20 mouse cellular contexts compared by ENCODE assay signal in the genomic region with DNA sequence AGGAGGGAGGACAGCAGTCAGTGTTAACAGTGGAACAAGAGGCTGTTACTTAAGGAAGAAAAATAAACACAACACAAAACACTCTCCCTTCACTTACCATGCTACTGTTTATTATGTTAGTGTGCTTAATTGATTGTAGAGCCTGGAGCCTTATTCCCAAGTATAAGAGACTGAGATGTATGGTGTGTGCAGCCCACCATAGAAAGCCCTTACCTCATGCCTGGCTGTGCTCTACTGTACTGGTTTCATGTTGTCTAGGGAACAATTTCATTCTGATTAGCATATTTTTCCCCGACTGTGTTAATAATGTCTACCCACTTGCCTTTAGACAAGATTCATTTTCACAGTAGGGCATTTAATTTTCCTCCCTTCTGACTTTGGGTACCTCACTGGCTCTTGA.
DNase-seq lines count a peak whose midpoint lies in the region; ATAC-seq and TF ChIP-seq lines count a peak whose summit lies in the region.
"Had no signal": no experiment of that assay in that cellular context is flagged by ENCODE, and none has a peak within 500 bp of the region (broad histone marks: within the 10 kb centered on the region; RNA-seq: fewer than 3 reads in every experiment).

No protein-coding gene starts in this region.

- no peaks in the 10 kb centered on the region for H3K27me3 ChIP-seq in hindbrain, embryonic 13.5 days
- no peaks in the 10 kb centered on the region for H3K27me3 ChIP-seq in hindbrain, embryonic 10.5 days (ENCODE audit: insufficient read depth, poor library complexity, severe bottlenecking)
- H3K27me3 ChIP-seq in small intestine, adult 2 months (ENCODE audit: control insufficient read depth, insufficient read depth, low read length): no peaks in the 10 kb centered on the region
- H3K27me3 ChIP-seq: embryonic facial prominence, embryonic 12.5 days; forebrain, embryonic 13.5 days; heart, embryonic 12.5 days had no signal

- no peak for TF ChIP-seq CTCF in small intestine, adult 2 months (IDR thresholded peaks at IDR 0.05; ENCODE audit: extremely low read depth, insufficient read length, insufficient replicate concordance, low read depth, low read length)

- no peak for TF ChIP-seq POLR2A in small intestine, adult 2 months (IDR thresholded peaks at IDR 0.05; ENCODE audit: low read depth, low read length)

- H3K27ac ChIP-seq in hindbrain, embryonic 13.5 days: no peak overlapping the region
- H3K27ac ChIP-seq in hindbrain, embryonic 10.5 days: no peak overlapping the region
- H3K27ac ChIP-seq in small intestine, adult 2 months (ENCODE audit: insufficient read depth, low read depth, low read length): peak overlapping the region; percentile 59; the same call in 1 of the 2 replicates
- H3K27ac ChIP-seq: embryonic facial prominence, embryonic 12.5 days; forebrain, embryonic 13.5 days; heart, adult 2 months had no signal

- peak; percentile 63; the same call in 1 of the 2 replicates for ATAC-seq in hindbrain, embryonic 13.5 days (ENCODE audit: low FRiP score)
- ATAC-seq: forebrain, embryonic 13.5 days; forebrain, postnatal 0 days had no signal

- no peak for DNase-seq in hindbrain, embryonic 10.5 days (ENCODE audit: low spot score)
- DNase-seq in thymus, postnatal 0 days (ENCODE audit: low spot score): peak; percentile 23
- DNase-seq in thymus, postnatal 25 days: no peak
- DNase-seq in naive thymus-derived CD4-positive, alpha-beta T cell, adult 2 months (ENCODE audit: low read depth): peak; percentile 13
- no peak for DNase-seq in ovary, postnatal 14 days (ENCODE audit: low spot score)
- no peak for DNase-seq in lung, postnatal 36 days
- DNase-seq: adrenal gland, postnatal 10 days; cerebellum, adult 11-12 months; cerebellum, adult 9-10 months; cerebellum, postnatal 25 days; forebrain, postnatal 0 days; gastrocnemius, postnatal 14 days; heart, adult 2 months; heart, postnatal 36 days had no signal

- no peak overlapping the region for H3K9ac ChIP-seq in hindbrain, embryonic 13.5 days
- H3K9ac ChIP-seq: embryonic facial prominence, embryonic 12.5 days; forebrain, embryonic 13.5 days; forebrain, postnatal 0 days; heart, embryonic 12.5 days had no signal

- WGBS in hindbrain, embryonic 13.5 days: 47% methylated on average over 1 of the region's 1 CpGs
- WGBS in hindbrain, embryonic 10.5 days: 75% methylated on average over 1 of the region's 1 CpGs
- 66% methylated on average over 1 of the region's 1 CpGs for WGBS in small intestine, adult 2 months

- H3K4me2 ChIP-seq in hindbrain, embryonic 13.5 days: no peak overlapping the region
- H3K4me2 ChIP-seq: embryonic facial prominence, embryonic 12.5 days; forebrain, embryonic 13.5 days; heart, embryonic 12.5 days had no signal

- no peaks in the 10 kb centered on the region for H3K36me3 ChIP-seq in hindbrain, embryonic 13.5 days
- no peaks in the 10 kb centered on the region for H3K36me3 ChIP-seq in hindbrain, embryonic 10.5 days
- no peaks in the 10 kb centered on the region for H3K36me3 ChIP-seq in small intestine, adult 2 months (ENCODE audit: control insufficient read depth, insufficient read depth, low read length)
- H3K36me3 ChIP-seq: embryonic facial prominence, embryonic 12.5 days; G1E; heart, embryonic 12.5 days had no signal

- no peaks in the 10 kb centered on the region for H3K9me3 ChIP-seq in hindbrain, embryonic 13.5 days
- no peaks in the 10 kb centered on the region for H3K9me3 ChIP-seq in hindbrain, embryonic 10.5 days
- H3K9me3 ChIP-seq: embryonic facial prominence, embryonic 12.5 days; forebrain, embryonic 13.5 days; G1E; heart, embryonic 12.5 days had no signal

- no peaks in the 10 kb centered on the region for H3K4me1 ChIP-seq in hindbrain, embryonic 13.5 days (replicated peaks)
- no peaks in the 10 kb centered on the region for H3K4me1 ChIP-seq in hindbrain, embryonic 10.5 days (replicated peaks)
- no peaks in the 10 kb centered on the region for H3K4me1 ChIP-seq in small intestine, adult 2 months (ENCODE audit: control insufficient read depth, insufficient read depth, insufficient read length, low read length)
- H3K4me1 ChIP-seq: embryonic facial prominence, embryonic 12.5 days; forebrain, embryonic 13.5 days; heart, embryonic 12.5 days had no signal

- H3K4me3 ChIP-seq in hindbrain, embryonic 13.5 days: no peak overlapping the region
- no peak overlapping the region for H3K4me3 ChIP-seq in hindbrain, embryonic 10.5 days
- H3K4me3 ChIP-seq in small intestine, adult 2 months (ENCODE audit: low read depth, low read length): no peak overlapping the region
- H3K4me3 ChIP-seq: embryonic facial prominence, embryonic 12.5 days; forebrain, embryonic 13.5 days; heart, adult 2 months; heart, embryonic 12.5 days had no signal

Comparison
In these comparisons a context has a peak if more than half of its experiments do, and no peak if none do; other contexts are left out.
1. DNase-seq: peak in thymus, postnatal 0 days (single experiment) and naive thymus-derived CD4-positive, alpha-beta T cell, adult 2 months (single experiment); none in hindbrain, embryonic 10.5 days (single experiment), thymus, postnatal 25 days (single experiment), ovary, postnatal 14 days (single experiment) and lung, postnatal 36 days (single experiment).